Mouse (Mus musculus): ENCODE measurements around the gene Ccdc93. TPM values are rescaled to one million over a fixed set of nuclear protein-coding genes. Genes with fewer than 3 reads are reported as not detected.

Gene Ccdc93
- polyA plus RNA-seq, 1 experiment from 2014 or later, result 6.4 TPM

Other genes with a start within 250 kb of the Ccdc93 start
- gene Insig2, start 98.5 kb upstream of the Ccdc93 start, polyA plus RNA-seq (2015; fragmentation: Nextera tagmentation; extraction: Ambion mirVana), result 37.8 and 41.1 TPM in 2 replicates
- 0.06 TPM in 1 of 2 replicates, not detected in the other for gene Htr5b, start 97.4 kb downstream of the Ccdc93 start, polyA plus RNA-seq (2015; fragmentation: Nextera tagmentation; extraction: Ambion mirVana)
- 26.5 and 31.8 TPM in 2 replicates for gene Ddx18, start 136.9 kb downstream of the Ccdc93 start, polyA plus RNA-seq (2015; fragmentation: Nextera tagmentation; extraction: Ambion mirVana)